Mouse (Mus musculus): Measurements from ENCODE around the gene Mob3c. TPM values are rescaled to one million over a fixed set of nuclear protein-coding genes. Genes with fewer than 3 reads are reported as not detected.

Gene Mob3c
- total RNA-seq, 2 experiments from 2014 or later: 3.1 TPM

DNA sequence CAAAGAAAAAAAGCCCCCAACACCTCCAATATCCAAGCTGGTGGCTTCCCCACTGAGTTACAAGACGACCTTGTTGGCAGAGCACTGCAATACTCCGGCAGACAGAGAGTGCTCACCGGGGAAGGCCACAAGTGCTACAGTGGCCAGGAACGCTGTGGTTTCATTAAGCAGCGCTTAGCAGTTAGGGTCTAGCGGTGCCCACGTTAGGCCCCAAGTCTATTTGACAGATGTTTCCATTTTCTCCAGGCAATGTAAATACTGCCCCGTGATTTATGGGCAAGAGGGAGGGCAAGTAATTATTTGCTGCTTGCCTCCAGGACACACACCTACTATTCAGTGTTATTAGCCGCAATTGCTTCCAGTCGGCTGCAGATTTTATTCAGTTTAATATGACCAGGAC is 36.0 kb downstream of the Mob3c start:
- DNase-seq (ENCODE audit: low spot score in 2 of 2): no peak
- intact Hi-C loops (cut with DNase I): no loop called here

DNA sequence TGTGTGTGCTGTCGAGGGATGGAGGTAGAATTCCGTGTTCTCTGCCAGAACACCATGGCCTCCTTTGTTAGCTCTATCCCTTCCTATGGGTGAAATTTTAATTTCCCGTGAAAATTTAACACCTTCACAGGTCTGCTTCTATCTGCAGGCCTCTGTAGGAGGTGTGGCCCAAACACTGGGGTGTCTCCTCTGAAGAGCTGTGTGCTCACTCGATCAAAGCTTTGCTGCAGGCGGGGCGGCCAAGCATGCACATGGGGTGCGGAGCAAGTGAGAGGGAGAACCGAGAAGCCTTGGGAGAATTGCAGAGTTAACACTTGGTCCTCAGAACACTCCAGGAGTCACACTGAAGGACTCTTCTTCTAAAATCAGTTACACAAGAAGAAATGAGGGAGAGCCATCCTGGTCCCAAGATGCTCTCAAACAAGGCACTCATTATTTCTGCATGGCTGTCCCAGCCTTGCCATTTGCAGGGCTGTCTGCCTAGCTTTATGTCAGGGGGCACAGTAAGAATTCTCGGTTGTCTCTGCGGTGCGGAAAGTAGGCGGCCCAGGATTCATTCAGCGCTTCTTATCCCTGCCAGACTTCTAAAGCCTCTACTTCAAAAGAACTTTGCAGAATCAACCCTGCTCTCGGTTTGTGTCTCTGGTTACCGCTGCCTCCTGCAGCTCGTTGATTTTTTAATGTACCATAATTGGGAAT is 41.8 kb downstream of the Mob3c start:
- no peak for DNase-seq (ENCODE audit: low spot score in 2 of 2)
- intact Hi-C loops (cut with DNase I): no loop called here

DNA sequence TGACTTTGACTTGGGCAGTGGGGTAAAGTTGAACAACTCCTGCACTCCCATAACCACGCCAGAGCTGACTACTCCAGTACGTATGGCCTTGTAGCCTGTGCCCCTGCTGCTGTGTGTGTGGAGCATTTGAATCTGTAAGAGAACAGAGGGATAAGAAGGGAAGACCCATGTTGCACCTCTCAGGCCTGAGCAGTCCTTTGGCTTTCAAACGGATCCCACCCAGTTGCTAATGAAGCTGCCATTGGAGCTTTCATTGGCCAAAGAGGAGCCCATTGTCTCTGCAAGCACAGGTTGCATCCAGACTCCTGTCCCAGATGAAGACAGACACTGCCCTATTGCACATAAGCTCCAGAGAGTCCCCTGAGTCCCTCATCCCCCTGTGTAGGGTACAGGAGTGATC is 45.3 kb downstream of the Mob3c start:
- no peak for DNase-seq (ENCODE audit: low spot score in 2 of 2)
- intact Hi-C loops (cut with DNase I): no loop called here

DNA sequence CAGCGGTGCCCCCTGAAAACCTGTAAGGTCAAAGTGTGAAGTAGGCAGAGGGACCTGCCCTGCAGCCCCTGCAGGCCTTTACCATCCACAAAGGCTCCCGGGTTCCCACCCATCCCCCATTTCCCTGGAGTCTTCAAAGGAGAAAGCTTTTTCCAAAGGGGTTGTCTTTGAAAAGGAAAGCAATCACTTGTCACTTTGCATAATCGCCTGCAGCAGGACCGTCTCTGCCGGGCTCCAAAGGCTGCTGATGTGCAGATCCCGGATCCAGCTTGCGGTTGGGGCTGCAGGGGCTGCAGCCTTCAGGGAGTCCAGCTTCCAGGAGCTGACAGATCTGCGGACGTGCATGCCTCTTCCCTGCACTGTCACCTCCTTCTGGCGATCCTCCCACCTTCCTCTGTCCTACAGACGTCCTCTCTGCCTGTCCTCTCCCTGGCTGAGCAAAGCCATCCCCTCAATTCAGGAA is 50.4 kb downstream of the Mob3c start:
- DNase-seq (ENCODE audit: low spot score in 2 of 2): no peak
- intact Hi-C loops (cut with DNase I): no loop called here

DNA sequence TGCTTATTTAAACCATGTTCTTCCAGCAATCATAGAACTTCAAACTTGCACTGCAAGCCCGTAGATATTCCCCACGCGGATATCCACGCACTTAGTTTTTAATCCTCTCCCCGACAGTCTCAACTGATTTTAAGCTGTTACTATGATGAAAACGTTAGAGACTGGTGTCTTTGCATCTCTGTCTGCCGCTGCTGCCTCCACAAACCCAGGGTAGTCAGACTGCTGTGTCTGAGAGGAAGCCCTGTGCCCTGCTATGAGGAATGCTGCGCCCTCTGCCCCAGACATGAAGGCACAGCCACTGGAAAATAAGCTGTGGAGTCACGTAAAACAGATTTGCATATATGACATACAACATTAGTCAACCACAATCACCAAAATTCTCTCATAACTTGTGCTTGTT is 50.9 kb downstream of the Mob3c start:
- no peak for DNase-seq (ENCODE audit: low spot score in 2 of 2)
- intact Hi-C loops (cut with DNase I): no loop called here

DNA sequence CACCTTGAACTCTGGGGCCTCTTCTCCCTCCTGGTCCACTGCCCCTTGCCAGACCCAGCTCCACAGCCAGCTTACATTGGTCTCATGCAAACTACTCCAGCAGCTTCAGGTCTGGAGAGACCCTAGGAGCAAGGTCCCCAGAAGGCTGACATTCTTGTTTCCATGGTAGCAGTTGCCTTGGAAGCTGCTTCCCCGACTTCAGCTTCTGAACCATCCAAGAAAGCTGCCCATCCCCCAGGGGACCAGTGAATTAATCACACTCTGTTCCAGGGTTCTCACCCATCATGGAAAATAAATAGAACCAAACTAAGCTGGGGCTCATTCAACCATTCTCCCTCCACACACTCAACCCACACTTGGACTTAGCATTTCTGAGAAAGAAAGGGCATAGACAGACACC is 53.3 kb downstream of the Mob3c start:
- intact Hi-C loops (cut with DNase I): no loop called here
- DNase-seq (ENCODE audit: low spot score in 2 of 2): peak; percentile 58 to 76

DNA sequence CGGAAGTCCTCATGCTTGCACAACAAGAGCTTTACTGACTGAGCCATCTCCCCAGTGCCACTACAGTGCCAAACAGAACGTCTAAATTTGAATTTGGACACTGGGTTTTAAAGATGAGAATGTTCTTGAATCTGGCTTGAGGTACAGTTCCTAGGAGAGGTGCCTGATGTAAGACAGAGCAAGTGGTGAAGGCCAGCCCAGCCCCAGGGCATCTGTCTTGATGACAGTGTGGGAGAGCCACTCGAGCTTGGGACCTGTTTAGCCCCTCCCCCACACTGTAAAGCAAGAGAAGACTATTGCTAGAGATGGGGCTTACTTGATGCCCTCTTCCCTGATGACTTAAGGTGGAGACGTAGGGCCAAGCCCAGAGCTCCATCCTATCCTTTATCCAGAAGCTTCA is 54.3 kb downstream of the Mob3c start:
- intact Hi-C loops (cut with DNase I): no loop called here
- DNase-seq (ENCODE audit: low spot score in 2 of 2): no peak

DNA sequence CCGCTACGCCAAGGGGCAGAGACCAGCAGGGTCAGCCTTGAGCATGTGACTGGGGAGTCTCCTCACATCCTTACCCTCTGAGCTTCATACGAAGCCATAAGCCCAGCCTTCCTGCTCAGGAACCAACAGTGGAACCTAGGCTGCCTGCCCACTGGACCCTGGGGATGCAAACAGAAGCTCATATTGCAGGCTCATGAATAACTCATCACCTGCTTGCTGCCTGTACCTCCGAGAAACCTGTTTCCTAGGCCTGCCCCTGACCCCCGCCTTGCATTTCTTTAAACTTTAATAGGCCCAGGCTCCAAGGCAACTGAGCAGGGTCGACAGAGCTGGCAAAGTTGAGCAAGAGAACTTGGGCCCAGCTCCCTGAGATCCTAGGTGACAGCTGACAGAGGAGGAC is 56.1 kb downstream of the Mob3c start, which contains the start of gene Kncn:
Gene Kncn, plus strand, starts transcription at position 379 of the 400 bp plus-strand sequence.
- intact Hi-C loops (cut with DNase I): no loop called here
- no peak for DNase-seq (ENCODE audit: low spot score in 2 of 2)

Other genes starting within 250 kb of the Mob3c start
- gene Cyp4a32, start 227.1 kb upstream of the Mob3c start, total RNA-seq (2021): not detected
- gene Cyp4b1, start 180.4 kb upstream of the Mob3c start, total RNA-seq (2021): 1 to 10 TPM; 2.7 TPM
- 10 to 100 TPM; 44.1 to 45.9 TPM for gene Efcab14, start 90.3 kb upstream of the Mob3c start, total RNA-seq (2021)
- gene Tex38, start 47.1 kb upstream of the Mob3c start, total RNA-seq (2021): under 1 TPM; 0.46 to 0.59 TPM
- 10 to 100 TPM; 39.2 to 42.3 TPM for gene Atpaf1, start 43.3 kb upstream of the Mob3c start, total RNA-seq (2021)
- 10 to 100 TPM; 40.0 to 45.7 TPM for gene Mknk1, start 11.1 kb downstream of the Mob3c start, total RNA-seq (2021)
- under 1 TPM; 0.17 to 0.64 TPM for gene Kncn, start 56.3 kb downstream of the Mob3c start, total RNA-seq (2021)
- gene 6430628N08Rik, start 62.6 kb downstream of the Mob3c start, total RNA-seq (2021): under 1 TPM in 1 of 2 experiments, not detected in 1; 0.21 TPM
- under 1 TPM in 1 of 2 experiments, not detected in 1; 0.18 TPM for gene Dmbx1, start 111.8 kb downstream of the Mob3c start, total RNA-seq (2021)
- 10 to 100 TPM; 86.6 to 90.7 TPM for gene Faah, start 189.8 kb downstream of the Mob3c start, total RNA-seq (2021)
- gene Nsun4, start 225.8 kb downstream of the Mob3c start, total RNA-seq (2021): 1 to 10 TPM; 8.5 to 9.1 TPM
- gene Uqcrh, start 247.0 kb downstream of the Mob3c start, total RNA-seq (2021): 100 to 1,000 TPM; 434 to 435 TPM
- gene Lrrc41, start 247.2 kb downstream of the Mob3c start, total RNA-seq (2021): 10 to 100 TPM; 45.0 to 46.0 TPM

Measured in left cerebral cortex, postnatal 14 days (tissue).